Mouse (Mus musculus): ENCODE results near the gene Adk.

- TF ChIP-seq EP300 (IDR thresholded peaks at IDR 0.05; ENCODE audit: insufficient read depth, low read depth, low read length) (no peak), CTCF (IDR thresholded peaks at IDR 0.05) (no peak), POLR2A (IDR thresholded peaks at IDR 0.05; ENCODE audit: insufficient read depth, low read depth, low read length) (no peak)
Observed at GRCm38 (mm10) chr14:21173973-21174745, 121.8 kb downstream of the Adk start.

Data from heart, adult 2 months (tissue).